Mouse (Mus musculus): ENCODE measurements around the gene Fgfr2.
A peak's percentile ranks its signal among the peaks of the same experiment; 100 is the strongest.

Gene Fgfr2

GRCm38 (mm10) chr7:132749504-132749903 lies 373.6 kb downstream of the Fgfr2 start:
- no peak for DNase-seq (ENCODE audit: low spot score)

- no peak for DNase-seq (ENCODE audit: low spot score)
These were observed 374.9 kb downstream of the Fgfr2 start for GRCm38 (mm10) chr7:132748076-132748769.

GRCm38 (mm10) chr7:132747096-132747495 lies 376.1 kb downstream of the Fgfr2 start:
- no peak for DNase-seq (ENCODE audit: low spot score)

GRCm38 (mm10) chr7:132742912-132743311 lies 380.2 kb downstream of the Fgfr2 start:
- DNase-seq (ENCODE audit: low spot score) = no peak

- no peak for DNase-seq (ENCODE audit: low spot score)
These were observed 383.3 kb downstream of the Fgfr2 start for GRCm38 (mm10) chr7:132739829-132740228.

- DNase-seq (ENCODE audit: low spot score) = no peak
These were observed 384.3 kb downstream of the Fgfr2 start for GRCm38 (mm10) chr7:132738844-132739243.

GRCm38 (mm10) chr7:132736099-132736862 lies 386.9 kb downstream of the Fgfr2 start:
- no peak for DNase-seq (ENCODE audit: low spot score)

- peak; percentile 97 for DNase-seq (ENCODE audit: low spot score)
These were observed 388.0 kb downstream of the Fgfr2 start for GRCm38 (mm10) chr7:132735145-132735544.

- DNase-seq (ENCODE audit: low spot score) = no peak
These were observed 388.9 kb downstream of the Fgfr2 start for GRCm38 (mm10) chr7:132734222-132734621.

GRCm38 (mm10) chr7:132733521-132733920 lies 389.6 kb downstream of the Fgfr2 start:
- no peak for DNase-seq (ENCODE audit: low spot score)

GRCm38 (mm10) chr7:132732136-132732789 lies 390.9 kb downstream of the Fgfr2 start:
- no peak for DNase-seq (ENCODE audit: low spot score)

GRCm38 (mm10) chr7:132731558-132731957 lies 391.6 kb downstream of the Fgfr2 start:
- DNase-seq (ENCODE audit: low spot score) = no peak

- no peak for DNase-seq (ENCODE audit: low spot score)
These were observed 392.6 kb downstream of the Fgfr2 start for GRCm38 (mm10) chr7:132730510-132730909.

- DNase-seq (ENCODE audit: low spot score) = no peak
These were observed 393.9 kb downstream of the Fgfr2 start for GRCm38 (mm10) chr7:132729093-132729831.

- DNase-seq (ENCODE audit: low spot score) = no peak
These were observed 396.9 kb downstream of the Fgfr2 start for GRCm38 (mm10) chr7:132726106-132726861.

GRCm38 (mm10) chr7:132724501-132725062 lies 398.6 kb downstream of the Fgfr2 start:
- no peak for DNase-seq (ENCODE audit: low spot score)

- DNase-seq (ENCODE audit: low spot score) = peak; percentile 17
These were observed 399.2 kb downstream of the Fgfr2 start for GRCm38 (mm10) chr7:132723906-132724305.

- no peak for DNase-seq (ENCODE audit: low spot score)
These were observed 400.5 kb downstream of the Fgfr2 start for GRCm38 (mm10) chr7:132722401-132723370.

GRCm38 (mm10) chr7:132720562-132720961 lies 402.6 kb downstream of the Fgfr2 start:
- peak; percentile 13 for DNase-seq (ENCODE audit: low spot score)

GRCm38 (mm10) chr7:132719570-132719969 lies 403.6 kb downstream of the Fgfr2 start:
- no peak for DNase-seq (ENCODE audit: low spot score)

All from T-cell, adult 2 months (primary cell).